Mouse (Mus musculus) MEL (cell line): ENCODE data around the gene Nfatc3. TPM values are rescaled to one million over a fixed set of nuclear protein-coding genes. Genes with fewer than 3 reads are reported as not detected.

Experiments used
- DNase-seq: peaks from one replicate; pipeline ENCODE4 v3.0.0; 2011; ENCODE audit warnings: low read depth, low spot score
- H3K27ac ChIP-seq: 2 replicates; pipeline ENCODE4 v1.5.1; 2012; ENCODE audit warnings: low read depth, mild to moderate bottlenecking, control low read depth, low read length, moderate library complexity; ENCODE audit not compliant: control insufficient read depth
- H3K27me3 ChIP-seq, 2 experiments: fragments of 150-350 bp in 1 of 2; sonication (generic) in 1 of 2; 2 replicates each; pipeline ENCODE4 v1.6.1; 2012; ENCODE audit warnings: low read length in 2 of 2, mild to moderate bottlenecking in 2 of 2, improper control_type of control experiment in 1 of 2, moderate library complexity in 1 of 2; ENCODE audit not compliant: insufficient read depth in 2 of 2, control insufficient read depth in 1 of 2
- H3K36me3 ChIP-seq, 2 experiments: 2 replicates each; pipeline ENCODE4 v1.6.1; 2012 to 2014; ENCODE audit warnings: low read length in 2 of 2, improper control_type of control experiment in 1 of 2, inconsistent platforms in 1 of 2, mild to moderate bottlenecking in 1 of 2; ENCODE audit not compliant: insufficient read depth in 2 of 2, control insufficient read depth in 1 of 2
- H3K4me1 ChIP-seq, 2 experiments: fragments of 150-350 bp in 1 of 2; sonication (generic) in 1 of 2; 2 replicates each; pipeline ENCODE4 v1.6.1; 2012; ENCODE audit warnings: low read length in 2 of 2, improper control_type of control experiment in 1 of 2, mild to moderate bottlenecking in 1 of 2; ENCODE audit not compliant: insufficient read depth in 2 of 2, control insufficient read depth in 1 of 2
- H3K4me3 ChIP-seq, 2 experiments: fragments of 150-350 bp in 1 of 2; sonication (generic) in 1 of 2; 2 replicates each; pipeline ENCODE4 v1.5.1; 2012; ENCODE audit warnings: low read depth in 2 of 2, low read length in 2 of 2, mild to moderate bottlenecking in 2 of 2, moderate library complexity in 2 of 2, control low read depth in 1 of 2, improper control_type of control experiment in 1 of 2; ENCODE audit not compliant: control insufficient read depth in 1 of 2, insufficient read depth in 1 of 2
- H3K79me2 ChIP-seq: 2 replicates; pipeline ENCODE4 v1.6.1; 2012; ENCODE audit warnings: mild to moderate bottlenecking, low read length, moderate library complexity; ENCODE audit not compliant: control insufficient read depth, poor library complexity, insufficient read depth
- H3K9ac ChIP-seq: 2 replicates; pipeline ENCODE4 v1.6.1; 2012; ENCODE audit warnings: low read depth, mild to moderate bottlenecking, control low read depth, low read length, moderate library complexity; ENCODE audit not compliant: control insufficient read depth, poor library complexity, severe bottlenecking
- H3K9me3 ChIP-seq: fragments of 150-350 bp; sonication (generic); replicated peaks from 2 replicates; pipeline ENCODE4 v1.6.1; 2012; ENCODE audit warnings: mild to moderate bottlenecking, low read length, improper control_type of control experiment, moderate library complexity; ENCODE audit not compliant: insufficient read depth
- EP300 ChIP-seq, 2 experiments: IDR thresholded peaks; 2 replicates each; pipeline ENCODE4 v1.6.1; 2011; ENCODE audit warnings: improper control_type of control experiment in 2 of 2, low read length in 2 of 2, low read depth in 1 of 2, mild to moderate bottlenecking in 1 of 2
- ETS1 ChIP-seq: IDR thresholded peaks from 2 replicates; pipeline ENCODE4 v1.6.1; 2012; ENCODE audit warnings: low read depth, mild to moderate bottlenecking, inconsistent platforms, low read length, improper control_type of control experiment, moderate library complexity
- GABPA ChIP-seq: IDR thresholded peaks from 2 replicates; pipeline ENCODE4 v1.6.1; 2012; ENCODE audit warnings: low read depth, mild to moderate bottlenecking, inconsistent platforms, low read length, improper control_type of control experiment, moderate library complexity
- GATA1 ChIP-seq: IDR thresholded peaks from 2 replicates; pipeline ENCODE4 v1.6.1; 2011; ENCODE audit warnings: low read depth, low read length, improper control_type of control experiment
- MAFK ChIP-seq: IDR thresholded peaks from 2 replicates; pipeline ENCODE4 v1.6.1; 2011; ENCODE audit warnings: low read depth, mild to moderate bottlenecking, low read length, improper control_type of control experiment, borderline replicate concordance
- MAZ ChIP-seq: IDR thresholded peaks from 2 replicates; pipeline ENCODE4 v1.6.1; 2012; ENCODE audit warnings: low read depth, mild to moderate bottlenecking, inconsistent platforms, low read length, improper control_type of control experiment
- MEF2A ChIP-seq: IDR thresholded peaks from 2 replicates; pipeline ENCODE4 v1.6.1; 2014; ENCODE audit warnings: low read depth, mild to moderate bottlenecking, inconsistent platforms, low read length, improper control_type of control experiment; ENCODE audit not compliant: poor library complexity, insufficient replicate concordance, severe bottlenecking; ENCODE audit errors: extremely low read depth
- MYC ChIP-seq: IDR thresholded peaks from 2 replicates; pipeline ENCODE4 v1.6.1; 2011; ENCODE audit warnings: low read depth, mild to moderate bottlenecking, low read length, improper control_type of control experiment, moderate library complexity
- NELFE ChIP-seq: IDR thresholded peaks from 2 replicates; pipeline ENCODE4 v1.6.1; 2011; ENCODE audit warnings: low read depth, low read length, improper control_type of control experiment
- NRF1 ChIP-seq: IDR thresholded peaks from 2 replicates; pipeline ENCODE4 v1.6.1; 2014; ENCODE audit warnings: low read depth, mild to moderate bottlenecking, inconsistent platforms, low read length, improper control_type of control experiment, moderate library complexity; ENCODE audit not compliant: poor library complexity, insufficient read depth, severe bottlenecking
- POLR2AphosphoS5 ChIP-seq: IDR thresholded peaks from 2 replicates; pipeline ENCODE4 v1.6.1; 2012; ENCODE audit warnings: low read depth, borderline replicate concordance, mild to moderate bottlenecking, inconsistent platforms, low read length, moderate library complexity, mixed read lengths
- SIN3A ChIP-seq: IDR thresholded peaks from 2 replicates; pipeline ENCODE4 v1.6.1; 2012; ENCODE audit warnings: low read length, improper control_type of control experiment, inconsistent platforms
- TAL1 ChIP-seq: IDR thresholded peaks from 2 replicates; pipeline ENCODE4 v1.6.1; 2012; ENCODE audit warnings: mild to moderate bottlenecking, inconsistent platforms, low read length, moderate library complexity, mixed read lengths
- TBP ChIP-seq: IDR thresholded peaks from 2 replicates; pipeline ENCODE4 v1.8.0; 2011; ENCODE audit warnings: low read depth, low read length, improper control_type of control experiment
- TCF12 ChIP-seq: IDR thresholded peaks from 2 replicates; pipeline ENCODE4 v1.6.1; 2014; ENCODE audit warnings: low read depth, mild to moderate bottlenecking, inconsistent platforms, low read length, improper control_type of control experiment, moderate library complexity
- UBTF ChIP-seq: IDR thresholded peaks from 2 replicates; pipeline ENCODE4 v1.6.1; 2012; ENCODE audit warnings: low read depth, mild to moderate bottlenecking, inconsistent platforms, low read length, improper control_type of control experiment, moderate library complexity, borderline replicate concordance; ENCODE audit not compliant: insufficient read depth
- USF1 ChIP-seq: IDR thresholded peaks from 2 replicates; pipeline ENCODE4 v1.6.1; 2014; ENCODE audit warnings: low read depth, mild to moderate bottlenecking, inconsistent platforms, low read length, improper control_type of control experiment, moderate library complexity
- USF2 ChIP-seq, 2 experiments: IDR thresholded peaks; 2 replicates each; pipeline ENCODE4 v1.6.1; 2011 to 2012; ENCODE audit warnings: improper control_type of control experiment in 2 of 2, low read length in 2 of 2, borderline replicate concordance in 1 of 2, inconsistent platforms in 1 of 2, low read depth in 1 of 2, mild to moderate bottlenecking in 1 of 2; ENCODE audit not compliant: insufficient read depth in 1 of 2
- ZC3H11A ChIP-seq: IDR thresholded peaks from 2 replicates; pipeline ENCODE4 v1.6.1; 2012; ENCODE audit warnings: low read depth, mild to moderate bottlenecking, inconsistent platforms, low read length, improper control_type of control experiment
- ZNF384 ChIP-seq: IDR thresholded peaks from 2 replicates; pipeline ENCODE4 v1.6.1; 2012; ENCODE audit warnings: low read depth, mild to moderate bottlenecking, inconsistent platforms, low read length, improper control_type of control experiment
- polyA plus RNA-seq, 2 experiments: library from polyadenylated mRNA; stranded (reverse) in 1 of 2; unstranded in 1 of 2; fragments of >175 nt in 1 of 2; fragments of >200 nt in 1 of 2; gene quantifications; 2 replicates each; pipeline versions ENCODE4 v1.2.1 to v1.2.4; 2012; ENCODE audit warnings: low replicate concordance in 2 of 2, low read depth in 1 of 2; ENCODE audit not compliant: insufficient read length in 2 of 2, insufficient read depth in 1 of 2, missing spikeins in 1 of 2
- total RNA-seq: library from RNA; depleted of rRNA; stranded (reverse); fragments of 300-350 nt; gene quantifications from 2 replicates; pipeline ENCODE4 v1.2.3, GENCODE M21; 2012

The Nfatc3 gene
- total and polyA plus RNA-seq, 3 experiments = 14.4 to 59.3 (median 50.2) TPM

- Histone ChIP-seq H3K79me2 (no peaks in the 10 kb centered on the region), H3K27me3 (peaks cover 0 to 7% of the 10 kb centered on the region in 2 experiments; a peak in 2 of 4 replicates), H3K27ac (no peak overlapping the region), H3K4me3 (no peak overlapping the region), H3K9me3 (no peaks in the 10 kb centered on the region), H3K4me1 (peaks cover 0 to 9% of the 10 kb centered on the region in 2 experiments; a peak in 3 of 4 replicates), H3K36me3 (peaks cover 0 to 2% of the 10 kb centered on the region in 2 experiments; a peak in 1 of 4 replicates), H3K9ac (no peak overlapping the region)
- TF ChIP-seq SIN3A = no peak
- no peak for TF ChIP-seq GATA1
- no peak for TF ChIP-seq ZNF384
- no peak for TF ChIP-seq MAFK
- TF ChIP-seq TBP = no peak
- no peak for TF ChIP-seq POLR2AphosphoS5
- no peak for TF ChIP-seq NELFE
- no peak for TF ChIP-seq MAZ
- no peak for TF ChIP-seq ETS1
- TF ChIP-seq GABPA = no peak
- TF ChIP-seq TCF12 = no peak
- no peak for TF ChIP-seq UBTF
- TF ChIP-seq EP300 (IDR thresholded peaks at IDR 0.05; ENCODE audit: low read depth in 1 of 2, low read length in 2 of 2) = no peak
- TF ChIP-seq ZC3H11A = no peak
- no peak for TF ChIP-seq MEF2A
- TF ChIP-seq NRF1 = no peak
- TF ChIP-seq USF2 (IDR thresholded peaks at IDR 0.05; ENCODE audit: borderline replicate concordance in 1 of 2, insufficient read depth in 1 of 2, low read depth in 1 of 2, low read length in 2 of 2) = no peak
- no peak for TF ChIP-seq USF1
- TF ChIP-seq MYC = no peak
- no peak for DNase-seq
Measured at GRCm38 (mm10) chr8:106137906-106138477, 79.4 kb downstream of the Nfatc3 start.

DNA sequence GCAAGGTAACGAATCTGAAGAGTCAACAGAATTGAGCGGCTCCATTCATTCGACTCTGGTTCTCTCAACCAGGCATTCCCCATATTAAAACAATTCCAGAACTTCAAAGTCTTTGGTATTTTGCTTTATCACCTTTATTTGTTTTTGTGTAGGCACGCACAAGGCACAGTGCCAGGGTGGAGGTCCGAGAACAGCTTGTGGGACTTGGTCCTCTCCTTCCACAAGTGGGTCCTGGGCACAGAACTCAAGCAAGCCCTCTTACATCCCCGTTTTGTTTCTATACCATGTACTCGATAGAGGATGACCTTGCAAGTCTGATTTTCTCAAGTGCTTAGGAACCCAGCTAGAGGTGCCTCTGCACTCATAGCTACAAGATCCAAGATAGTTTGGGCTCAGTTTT is 80.0 kb downstream of the Nfatc3 start:
- no peak for TF ChIP-seq TAL1
- Histone ChIP-seq H3K27ac (no peak overlapping the region), H3K9me3 (no peaks in the 10 kb centered on the region), H3K4me1 (peaks cover 0 to 9% of the 10 kb centered on the region in 2 experiments; a peak in 3 of 4 replicates), H3K9ac (no peak overlapping the region), H3K36me3 (peaks cover 0 to 2% of the 10 kb centered on the region in 2 experiments; a peak in 1 of 4 replicates), H3K27me3 (peaks cover 0 to 7% of the 10 kb centered on the region in 2 experiments; a peak in 2 of 4 replicates), H3K4me3 (no peak overlapping the region), H3K79me2 (no peaks in the 10 kb centered on the region)
- DNase-seq = no peak
